Mouse (Mus musculus): ENCODE data around the gene Cnr2. TPM values are rescaled to one million over a fixed set of nuclear protein-coding genes. Genes with fewer than 3 reads are reported as not detected.

Cnr2 gene
- total RNA-seq, 1 experiment = 0.04 TPM

GRCm38 (mm10) chr4:135942193-135942592 is 47.0 kb downstream of the Cnr2 start:
- no peak overlapping the region for H3K4me3 ChIP-seq (ENCODE audit: insufficient read depth in 1 of 2, low read depth in 1 of 2, low read length in 2 of 2, poor library complexity in 1 of 2, severe bottlenecking in 1 of 2)
- no peaks in the 10 kb centered on the region for H3K9me3 ChIP-seq (ENCODE audit: control insufficient read depth, insufficient read depth, low read depth, low read length)
- H3K36me3 ChIP-seq (ENCODE audit: control insufficient read depth, insufficient read depth, low read length, poor library complexity, severe bottlenecking) = peaks cover 5% of the 10 kb centered on the region; the same call in 1 of the 2 replicates
- no peak for DNase-seq (ENCODE audit: low read depth, low spot score)
- peaks cover 0 to 2% of the 10 kb centered on the region in 2 experiments; a peak in 1 of 4 replicates for H3K4me1 ChIP-seq (ENCODE audit: control insufficient read depth in 2 of 2, insufficient read depth in 2 of 2, low read length in 2 of 2, poor library complexity in 1 of 2)
- TF ChIP-seq ZNF384 (IDR thresholded peaks at IDR 0.05; ENCODE audit: low read depth, low read length) = no peak
- no peak for TF ChIP-seq ZC3H11A (IDR thresholded peaks at IDR 0.05; ENCODE audit: borderline replicate concordance, low read depth, low read length)
- TF ChIP-seq MAFK (IDR thresholded peaks at IDR 0.05; ENCODE audit: insufficient read depth, low read depth, low read length) = no peak
- TF ChIP-seq HCFC1 (IDR thresholded peaks at IDR 0.05; ENCODE audit: borderline replicate concordance, insufficient read depth, low read length) = no peak
- no peak for TF ChIP-seq CHD2 (IDR thresholded peaks at IDR 0.05; ENCODE audit: low read depth, low read length)
- in situ Hi-C loops (cut with MboI; ENCODE audit: low sequenced_read_pairs in 2 of 2, unreplicated experiment in 2 of 2) = no loop called here
- no peak overlapping the region for H3K9ac ChIP-seq (ENCODE audit: insufficient read depth, low read depth, low read length, poor library complexity, severe bottlenecking)
- no peak overlapping the region for H3K27ac ChIP-seq (ENCODE audit: insufficient read depth, low read depth, low read length, poor library complexity, severe bottlenecking)

GRCm38 (mm10) chr4:135943389-135943788 is 48.2 kb downstream of the Cnr2 start:
- Histone ChIP-seq H3K9me3 (ENCODE audit: control insufficient read depth, insufficient read depth, low read depth, low read length) (no peaks in the 10 kb centered on the region), H3K9ac (ENCODE audit: insufficient read depth, low read depth, low read length, poor library complexity, severe bottlenecking) (no peak overlapping the region; the same call in 1 of the 2 replicates), H3K4me3 (ENCODE audit: insufficient read depth in 1 of 2, low read depth in 1 of 2, low read length in 2 of 2, poor library complexity in 1 of 2, severe bottlenecking in 1 of 2) (no peak overlapping the region), H3K27ac (ENCODE audit: insufficient read depth, low read depth, low read length, poor library complexity, severe bottlenecking) (no peak overlapping the region), H3K4me1 (ENCODE audit: control insufficient read depth in 2 of 2, insufficient read depth in 2 of 2, low read length in 2 of 2, poor library complexity in 1 of 2) (peaks cover 0 to 2% of the 10 kb centered on the region in 2 experiments; a peak in 1 of 4 replicates), H3K36me3 (ENCODE audit: control insufficient read depth, insufficient read depth, low read length, poor library complexity, severe bottlenecking) (peaks cover 2% of the 10 kb centered on the region; the same call in 1 of the 2 replicates)
- no peak for DNase-seq (ENCODE audit: low read depth, low spot score)
- in situ Hi-C loops (cut with MboI; ENCODE audit: low sequenced_read_pairs in 2 of 2, unreplicated experiment in 2 of 2) = no loop called here
- TF ChIP-seq CHD2 (IDR thresholded peaks at IDR 0.05; ENCODE audit: low read depth, low read length) = no peak
- TF ChIP-seq HCFC1 (IDR thresholded peaks at IDR 0.05; ENCODE audit: borderline replicate concordance, insufficient read depth, low read length) = no peak
- TF ChIP-seq MAFK (IDR thresholded peaks at IDR 0.05; ENCODE audit: insufficient read depth, low read depth, low read length) = no peak
- no peak for TF ChIP-seq ZC3H11A (IDR thresholded peaks at IDR 0.05; ENCODE audit: borderline replicate concordance, low read depth, low read length)
- TF ChIP-seq ZNF384 (IDR thresholded peaks at IDR 0.05; ENCODE audit: low read depth, low read length) = no peak

- H3K4me3 ChIP-seq (ENCODE audit: insufficient read depth in 1 of 2, low read depth in 1 of 2, low read length in 2 of 2, poor library complexity in 1 of 2, severe bottlenecking in 1 of 2) = peak overlapping the region; percentile 24 to 91; a peak in 2 of 4 replicates
- no peaks in the 10 kb centered on the region for H3K9me3 ChIP-seq (ENCODE audit: control insufficient read depth, insufficient read depth, low read depth, low read length)
- H3K4me1 ChIP-seq (ENCODE audit: control insufficient read depth in 2 of 2, insufficient read depth in 2 of 2, low read length in 2 of 2, poor library complexity in 1 of 2) = peaks cover 0 to 2% of the 10 kb centered on the region in 2 experiments; a peak in 1 of 4 replicates
- in situ Hi-C loops (cut with MboI; ENCODE audit: low sequenced_read_pairs in 2 of 2, unreplicated experiment in 2 of 2) = no loop called here
- no peaks in the 10 kb centered on the region for H3K36me3 ChIP-seq (ENCODE audit: control insufficient read depth, insufficient read depth, low read length, poor library complexity, severe bottlenecking)
- DNase-seq (ENCODE audit: low read depth, low spot score) = no peak
- H3K27ac ChIP-seq (ENCODE audit: insufficient read depth, low read depth, low read length, poor library complexity, severe bottlenecking) = no peak overlapping the region
- H3K9ac ChIP-seq (ENCODE audit: insufficient read depth, low read depth, low read length, poor library complexity, severe bottlenecking) = peak overlapping the region; percentile 32; the same call in 1 of the 2 replicates
- TF ChIP-seq ZNF384 (IDR thresholded peaks at IDR 0.05; ENCODE audit: low read depth, low read length) = no peak
- TF ChIP-seq CHD2 (IDR thresholded peaks at IDR 0.05; ENCODE audit: low read depth, low read length) = no peak
- no peak for TF ChIP-seq ZC3H11A (IDR thresholded peaks at IDR 0.05; ENCODE audit: borderline replicate concordance, low read depth, low read length)
- TF ChIP-seq HCFC1 (IDR thresholded peaks at IDR 0.05; ENCODE audit: borderline replicate concordance, insufficient read depth, low read length) = no peak
- no peak for TF ChIP-seq MAFK (IDR thresholded peaks at IDR 0.05; ENCODE audit: insufficient read depth, low read depth, low read length)
These were observed 50.5 kb downstream of the Cnr2 start for GRCm38 (mm10) chr4:135945706-135946105.

GRCm38 (mm10) chr4:135946278-135946658 is 51.1 kb downstream of the Cnr2 start, which contains the start of gene Hmgcl:
Gene Hmgcl, plus strand, starts transcription at chr4:135946448.
- no peaks in the 10 kb centered on the region for H3K36me3 ChIP-seq (ENCODE audit: control insufficient read depth, insufficient read depth, low read length, poor library complexity, severe bottlenecking)
- DNase-seq (ENCODE audit: low read depth, low spot score) = peak; percentile 94
- no peaks in the 10 kb centered on the region for H3K9me3 ChIP-seq (ENCODE audit: control insufficient read depth, insufficient read depth, low read depth, low read length)
- peak within 1 kb of the TSS; percentile 83 to 91 for H3K4me3 ChIP-seq (ENCODE audit: insufficient read depth in 1 of 2, low read depth in 1 of 2, low read length in 2 of 2, poor library complexity in 1 of 2, severe bottlenecking in 1 of 2)
- TF ChIP-seq HCFC1 (IDR thresholded peaks at IDR 0.05; ENCODE audit: borderline replicate concordance, insufficient read depth, low read length) (peak; percentile 17; the same call in 1 of the 2 replicates), MAFK (IDR thresholded peaks at IDR 0.05; ENCODE audit: insufficient read depth, low read depth, low read length) (no peak)
- H3K9ac ChIP-seq (ENCODE audit: insufficient read depth, low read depth, low read length, poor library complexity, severe bottlenecking) = peak within 1 kb of the TSS; percentile 76
- H3K27ac ChIP-seq (ENCODE audit: insufficient read depth, low read depth, low read length, poor library complexity, severe bottlenecking) = no peak within 1 kb of the TSS
- H3K4me1 ChIP-seq (ENCODE audit: control insufficient read depth in 2 of 2, insufficient read depth in 2 of 2, low read length in 2 of 2, poor library complexity in 1 of 2) = peaks cover 0 to 2% of the 10 kb centered on the region in 2 experiments; a peak in 1 of 4 replicates
- in situ Hi-C loops (cut with MboI; ENCODE audit: low sequenced_read_pairs in 2 of 2, unreplicated experiment in 2 of 2) = no loop called here
